Mouse (Mus musculus) layer of hippocampus, adult 2 months (tissue): Measurements from ENCODE around the gene Kcnk4. TPM values are rescaled to one million over a fixed set of nuclear protein-coding genes. Genes with fewer than 3 reads are reported as not detected.

ENCODE experiments used
- DNase-seq, 2 experiments: peaks; one replicate each; pipeline ENCODE4 v3.0.0; 2022; ENCODE audit warnings: low spot score in 2 of 2
- H3K27ac ChIP-seq: fragments of 200-600 bp; 2 replicates; pipeline ENCODE4 v1.8.1; 2022
- H3K4me3 ChIP-seq: fragments of 200-600 bp; 2 replicates; pipeline ENCODE4 v1.8.1; 2022; ENCODE audit warnings: mild to moderate bottlenecking
- CTCF ChIP-seq: fragments of 200-600 bp; conservative IDR thresholded peaks from 2 replicates; pipeline ENCODE4 v1.8.1; 2022; ENCODE audit warnings: antibody characterized with exemption, mild to moderate bottlenecking, moderate library complexity
- total RNA-seq, 2 experiments: library from RNA; stranded (reverse); gene quantifications; 2 replicates each; pipeline ENCODE4 v1.2.3; 2021

The Kcnk4 gene
- total RNA-seq, 2 experiments from 2014 or later, result 15.3 to 18.2 TPM

- Histone ChIP-seq H3K27ac (peak within 1 kb of the TSS; percentile 88), H3K4me3 (peak within 1 kb of the TSS; percentile 93)
- no peak for TF ChIP-seq CTCF
- peak; percentile 66 to 74 for DNase-seq
These were observed 40.2 kb upstream of the Kcnk4 start, which contains the start of gene Ppp1r14b for GRCm38 (mm10) chr19:6974211-6975205. TSS of gene Ppp1r14b (plus strand) at chr19:6974968.

GRCm38 (mm10) chr19:6973581-6974190 lies 39.4 kb upstream of the Kcnk4 start:
- peak overlapping the region; percentile 93 for H3K4me3 ChIP-seq
- TF ChIP-seq CTCF, result no peak
- no peak for DNase-seq
- H3K27ac ChIP-seq, result peak overlapping the region; percentile 73; the same call in 1 of the 2 replicates

- no peak for DNase-seq
- Histone ChIP-seq H3K4me3 (no peak overlapping the region), H3K27ac (no peak overlapping the region)
- no peak for TF ChIP-seq CTCF
These were observed 38.1 kb upstream of the Kcnk4 start for GRCm38 (mm10) chr19:6972247-6972917.

- Histone ChIP-seq H3K4me3 (no peak overlapping the region), H3K27ac (no peak overlapping the region)
- no peak for TF ChIP-seq CTCF
- no peak for DNase-seq
These were observed 37.3 kb upstream of the Kcnk4 start for GRCm38 (mm10) chr19:6971644-6972043.

GRCm38 (mm10) chr19:6970460-6971085 lies 36.3 kb upstream of the Kcnk4 start:
- Histone ChIP-seq H3K4me3 (peak overlapping the region; percentile 30; the same call in 1 of the 2 replicates), H3K27ac (peak overlapping the region; percentile 15; the same call in 1 of the 2 replicates)
- DNase-seq, result no peak
- TF ChIP-seq CTCF, result no peak

GRCm38 (mm10) chr19:6969665-6970381 lies 35.5 kb upstream of the Kcnk4 start:
- TF ChIP-seq CTCF, result peak; percentile 75
- peak overlapping the region; percentile 53 for H3K4me3 ChIP-seq
- peak overlapping the region; percentile 72; the same call in 1 of the 2 replicates for H3K27ac ChIP-seq
- peak in 1 of 2 experiments; percentile 64 for DNase-seq

GRCm38 (mm10) chr19:6969291-6969664 lies 35.0 kb upstream of the Kcnk4 start:
- Histone ChIP-seq H3K27ac (peak overlapping the region; percentile 72; the same call in 1 of the 2 replicates), H3K4me3 (peak overlapping the region; percentile 53)
- DNase-seq, result no peak
- TF ChIP-seq CTCF, result no peak

GRCm38 (mm10) chr19:6968491-6969271 lies 34.4 kb upstream of the Kcnk4 start:
- Histone ChIP-seq H3K4me3 (peak overlapping the region; percentile 53), H3K27ac (peak overlapping the region; percentile 72; the same call in 1 of the 2 replicates)
- DNase-seq, result no peak
- no peak for TF ChIP-seq CTCF

- Histone ChIP-seq H3K27ac (no peak overlapping the region), H3K4me3 (no peak overlapping the region)
- no peak for DNase-seq
- TF ChIP-seq CTCF, result no peak
These were observed 22.1 kb upstream of the Kcnk4 start for GRCm38 (mm10) chr19:6956461-6956860.

GRCm38 (mm10) chr19:6955424-6955823 lies 21.1 kb upstream of the Kcnk4 start:
- TF ChIP-seq CTCF, result no peak
- no peak for DNase-seq
- no peak overlapping the region for H3K4me3 ChIP-seq
- no peak overlapping the region for H3K27ac ChIP-seq

- no peak for DNase-seq
- H3K27ac ChIP-seq, result 0 out of 2 replicates have a peak overlapping the region, but pooled peaks have one; percentile 2
- no peak overlapping the region for H3K4me3 ChIP-seq
- TF ChIP-seq CTCF, result peak; percentile 61
These were observed 19.7 kb upstream of the Kcnk4 start for GRCm38 (mm10) chr19:6954046-6954445.
